Mouse (Mus musculus): ENCODE measurements around the gene Scfd2. TPM values are rescaled to one million over a fixed set of nuclear protein-coding genes. Genes with fewer than 3 reads are reported as not detected.

Gene Scfd2
- polyA plus RNA-seq, 1 experiment from 2014 or later: 7.3 TPM

DNA sequence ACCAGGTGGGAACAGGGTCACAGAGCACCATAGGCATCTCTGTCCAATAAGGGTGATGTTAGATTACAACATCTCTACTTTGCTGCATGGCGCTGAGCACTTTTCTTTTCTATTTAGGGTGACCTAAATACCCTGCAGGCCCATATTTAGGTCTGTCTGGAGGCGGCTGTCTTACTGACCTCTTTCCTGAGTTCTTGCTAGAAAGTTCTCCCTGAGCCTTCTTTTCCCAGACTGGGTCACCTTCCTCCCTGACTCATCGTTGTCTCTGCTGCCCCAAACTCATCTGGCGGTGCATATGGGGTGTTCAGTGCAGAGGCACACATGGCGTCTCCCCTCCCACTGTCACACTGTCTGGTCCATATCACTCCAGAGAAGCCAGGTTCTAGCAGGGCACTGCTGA, 305.4 kb downstream of the Scfd2 start:
- Histone ChIP-seq H3K4me2 (ENCODE audit: low read depth, low read length) (no peak overlapping the region), H3K9ac (replicated peaks) (no peak overlapping the region), H3K4me3 (ENCODE audit: low read depth, low read length) (no peak overlapping the region), H3K4me1 (ENCODE audit: insufficient read depth) (peaks cover 6% of the 10 kb centered on the region), H3K27me3 (ENCODE audit: insufficient read depth, low read length) (no peaks in the 10 kb centered on the region), H3K9me3 (ENCODE audit: low read length) (no peaks in the 10 kb centered on the region), H3K36me3 (replicated peaks; ENCODE audit: insufficient read depth, low read length) (no peaks in the 10 kb centered on the region), H3K27ac (ENCODE audit: low read depth) (no peak overlapping the region)
- no peak for ATAC-seq
- 75% methylated on average over 5 of the region's 5 CpGs for WGBS (ENCODE audit: insufficient replicate concordance)
- no peak for DNase-seq
- TF ChIP-seq CTCF (IDR thresholded peaks at IDR 0.05; ENCODE audit: low read depth) (no peak), EP300 (IDR thresholded peaks at IDR 0.05; ENCODE audit: low read depth) (no peak)

DNA sequence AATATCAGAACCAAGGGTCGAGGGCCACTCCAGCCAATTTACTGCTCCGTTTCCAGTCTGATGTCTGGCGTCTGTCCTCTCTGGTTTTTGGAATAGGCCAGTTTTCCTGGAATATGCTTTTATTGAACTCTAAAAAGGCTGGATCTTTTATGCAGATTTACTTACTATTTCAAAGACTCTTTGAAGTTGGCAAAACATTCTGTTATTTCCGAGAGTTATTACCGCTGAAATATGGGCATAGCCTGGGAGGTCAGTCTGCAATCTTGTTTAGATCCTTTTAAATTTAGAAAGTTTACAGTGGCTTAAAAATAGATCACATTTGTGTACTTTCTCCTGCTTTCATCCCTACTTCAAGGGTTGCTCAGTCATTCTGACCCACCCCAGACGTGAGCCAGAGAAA, 307.1 kb downstream of the Scfd2 start:
- no peaks in the 10 kb centered on the region for H3K4me1 ChIP-seq (ENCODE audit: insufficient read depth)
- ATAC-seq: no peak

DNA sequence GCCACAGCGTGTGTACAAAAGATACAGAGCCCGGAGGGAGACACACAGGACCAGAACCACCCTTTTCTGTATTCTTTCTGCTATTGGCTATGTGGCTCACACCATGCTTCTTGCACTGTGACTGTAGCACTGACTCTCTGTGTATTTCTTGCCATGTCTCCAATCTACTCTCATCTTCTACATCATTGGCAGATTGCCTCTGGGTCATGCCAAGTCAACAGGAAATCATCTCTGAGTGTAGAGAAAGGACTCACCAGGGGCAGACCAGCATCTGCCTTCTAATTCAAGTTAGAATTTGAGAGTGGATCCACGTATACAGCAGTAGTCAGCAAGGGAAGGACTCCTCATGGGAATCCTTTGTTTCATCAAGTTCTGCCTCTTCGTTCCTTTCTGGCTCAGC, 308.9 kb downstream of the Scfd2 start:
- WGBS (ENCODE audit: insufficient replicate concordance): 75% methylated on average over 4 of the region's 4 CpGs
- TF ChIP-seq CTCF (IDR thresholded peaks at IDR 0.05; ENCODE audit: low read depth) (no peak), EP300 (IDR thresholded peaks at IDR 0.05; ENCODE audit: low read depth) (no peak)
- ATAC-seq (no peak), DNase-seq (no peak)
- no peak overlapping the region for H3K27ac ChIP-seq (ENCODE audit: low read depth)
- H3K4me3 ChIP-seq (ENCODE audit: low read depth, low read length): no peak overlapping the region
- H3K4me1 ChIP-seq (ENCODE audit: insufficient read depth): no peaks in the 10 kb centered on the region
- no peak overlapping the region for H3K9ac ChIP-seq (replicated peaks)
- H3K4me2 ChIP-seq (ENCODE audit: low read depth, low read length): no peak overlapping the region
- no peaks in the 10 kb centered on the region for H3K9me3 ChIP-seq (ENCODE audit: low read length)
- no peaks in the 10 kb centered on the region for H3K27me3 ChIP-seq (ENCODE audit: insufficient read depth, low read length)
- no peaks in the 10 kb centered on the region for H3K36me3 ChIP-seq (replicated peaks; ENCODE audit: insufficient read depth, low read length)

More for the DNA sequence above, 307.1 kb downstream of the Scfd2 start:
- Histone ChIP-seq H3K27ac (ENCODE audit: low read depth) (no peak overlapping the region), H3K4me3 (ENCODE audit: low read depth, low read length) (no peak overlapping the region), H3K36me3 (replicated peaks; ENCODE audit: insufficient read depth, low read length) (no peaks in the 10 kb centered on the region), H3K27me3 (ENCODE audit: insufficient read depth, low read length) (no peaks in the 10 kb centered on the region), H3K9me3 (ENCODE audit: low read length) (no peaks in the 10 kb centered on the region), H3K9ac (replicated peaks) (no peak overlapping the region), H3K4me2 (ENCODE audit: low read depth, low read length) (no peak overlapping the region)
- TF ChIP-seq EP300 (IDR thresholded peaks at IDR 0.05; ENCODE audit: low read depth): no peak
- TF ChIP-seq CTCF (IDR thresholded peaks at IDR 0.05; ENCODE audit: low read depth): no peak
- DNase-seq: no peak
- 85% methylated on average over 6 of the region's 6 CpGs for WGBS (ENCODE audit: insufficient replicate concordance)

DNA sequence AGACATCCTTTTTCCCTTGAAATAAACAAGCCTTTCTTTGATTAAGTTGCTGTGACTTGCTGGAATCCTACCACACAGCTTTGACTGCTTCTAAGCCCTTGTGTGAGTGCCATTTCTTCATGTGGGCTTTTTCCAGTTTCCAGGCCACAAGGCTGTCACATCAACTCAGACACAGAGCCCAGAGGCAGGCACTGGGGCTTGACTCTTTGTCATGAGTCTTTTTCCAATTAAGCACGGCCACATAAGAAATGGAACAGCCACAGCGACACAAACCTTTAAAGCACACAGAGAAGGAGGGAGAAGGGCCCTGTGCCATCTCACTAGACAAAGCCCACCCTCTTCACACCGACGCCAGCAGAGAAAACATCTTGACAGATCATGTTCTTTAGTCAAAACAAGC, 313.0 kb downstream of the Scfd2 start:
- ATAC-seq: no peak
- 88% methylated on average over 4 of the region's 4 CpGs for WGBS (ENCODE audit: insufficient replicate concordance)
- Histone ChIP-seq H3K4me2 (ENCODE audit: low read depth, low read length) (no peak overlapping the region), H3K4me1 (ENCODE audit: insufficient read depth) (no peaks in the 10 kb centered on the region), H3K9ac (replicated peaks) (no peak overlapping the region), H3K27me3 (ENCODE audit: insufficient read depth, low read length) (no peaks in the 10 kb centered on the region), H3K36me3 (replicated peaks; ENCODE audit: insufficient read depth, low read length) (no peaks in the 10 kb centered on the region), H3K9me3 (ENCODE audit: low read length) (no peaks in the 10 kb centered on the region), H3K27ac (ENCODE audit: low read depth) (no peak overlapping the region), H3K4me3 (ENCODE audit: low read depth, low read length) (no peak overlapping the region)
- no peak for DNase-seq
- TF ChIP-seq EP300 (IDR thresholded peaks at IDR 0.05; ENCODE audit: low read depth) (no peak), CTCF (IDR thresholded peaks at IDR 0.05; ENCODE audit: low read depth) (no peak)

DNA sequence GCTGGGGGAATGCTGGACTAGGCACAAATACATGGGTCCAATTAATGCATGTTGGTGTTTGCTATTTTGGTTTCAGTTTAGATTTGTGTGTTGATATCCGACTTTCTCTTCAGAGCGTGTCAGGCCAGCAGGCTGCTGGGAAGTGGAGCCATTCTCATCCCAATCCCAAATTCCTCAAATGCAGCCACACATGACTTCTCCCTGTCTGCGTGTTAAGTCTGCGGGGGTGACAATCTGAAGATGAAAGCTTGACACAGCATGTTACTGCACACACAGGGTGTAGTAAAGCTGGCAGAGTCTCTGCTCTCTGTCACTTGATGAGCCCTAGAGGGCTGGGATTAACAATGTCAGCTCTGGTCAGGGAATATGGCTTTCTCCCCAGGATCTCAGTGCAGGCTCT, 316.4 kb downstream of the Scfd2 start:
- DNase-seq: no peak
- Histone ChIP-seq H3K4me2 (ENCODE audit: low read depth, low read length) (no peak overlapping the region), H3K27ac (ENCODE audit: low read depth) (no peak overlapping the region), H3K9ac (replicated peaks) (no peak overlapping the region), H3K4me3 (ENCODE audit: low read depth, low read length) (no peak overlapping the region), H3K36me3 (replicated peaks; ENCODE audit: insufficient read depth, low read length) (no peaks in the 10 kb centered on the region), H3K9me3 (ENCODE audit: low read length) (no peaks in the 10 kb centered on the region), H3K4me1 (ENCODE audit: insufficient read depth) (no peaks in the 10 kb centered on the region), H3K27me3 (ENCODE audit: insufficient read depth, low read length) (no peaks in the 10 kb centered on the region)
- no peak for ATAC-seq
- TF ChIP-seq CTCF (IDR thresholded peaks at IDR 0.05; ENCODE audit: low read depth) (no peak), EP300 (IDR thresholded peaks at IDR 0.05; ENCODE audit: low read depth) (no peak)
- WGBS (ENCODE audit: insufficient replicate concordance): 65% methylated on average over 4 of the region's 4 CpGs

DNA sequence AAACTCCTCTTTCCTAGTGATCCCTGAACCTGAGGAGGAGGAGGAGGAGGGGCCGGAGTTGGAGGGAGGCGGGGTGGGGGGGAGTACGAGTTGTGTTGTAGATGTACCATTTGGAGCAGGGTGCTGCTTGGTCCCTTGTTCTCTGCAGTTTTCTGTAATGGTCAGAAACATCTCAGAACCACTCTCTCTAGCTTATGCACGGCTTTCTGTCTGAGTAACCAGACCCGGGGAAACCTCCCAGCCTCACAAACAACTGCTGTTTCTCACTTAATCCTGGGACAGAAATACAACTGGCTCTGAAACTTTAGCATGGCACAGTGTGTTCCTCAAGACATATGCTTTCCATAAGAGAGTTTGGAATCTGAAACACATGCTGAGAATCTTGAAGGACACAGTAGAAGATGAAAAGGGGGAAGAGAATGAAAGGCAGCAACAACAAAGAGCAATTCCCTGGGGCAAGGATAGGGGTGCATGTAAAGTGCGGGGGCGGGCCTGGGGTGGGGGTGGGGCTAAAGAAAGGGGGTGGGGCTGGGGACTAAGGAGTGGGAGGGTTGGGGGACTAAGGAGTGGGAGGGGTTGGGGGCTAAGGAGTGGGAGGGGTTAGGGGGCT, 317.0 kb downstream of the Scfd2 start:
- 53% methylated on average over 7 of the region's 7 CpGs for WGBS (ENCODE audit: insufficient replicate concordance)
- no peak overlapping the region for H3K4me2 ChIP-seq (ENCODE audit: low read depth, low read length)

More for the DNA sequence above, 317.0 kb downstream of the Scfd2 start:
- Histone ChIP-seq H3K9ac (replicated peaks) (no peak overlapping the region), H3K4me3 (ENCODE audit: low read depth, low read length) (no peak overlapping the region), H3K4me1 (ENCODE audit: insufficient read depth) (no peaks in the 10 kb centered on the region), H3K27ac (ENCODE audit: low read depth) (no peak overlapping the region), H3K9me3 (ENCODE audit: low read length) (no peaks in the 10 kb centered on the region), H3K36me3 (replicated peaks; ENCODE audit: insufficient read depth, low read length) (no peaks in the 10 kb centered on the region), H3K27me3 (ENCODE audit: insufficient read depth, low read length) (no peaks in the 10 kb centered on the region)
- no peak for ATAC-seq
- TF ChIP-seq CTCF (IDR thresholded peaks at IDR 0.05; ENCODE audit: low read depth): no peak
- TF ChIP-seq EP300 (IDR thresholded peaks at IDR 0.05; ENCODE audit: low read depth): no peak
- DNase-seq: no peak

Measured in liver, postnatal 0 days (tissue).